Mouse (Mus musculus) hematopoietic multipotent progenitor cell, adult 10-12 weeks (in vitro differentiated cells): ENCODE measurements around the gene Prl2a1. TPM values are rescaled to one million over a fixed set of nuclear protein-coding genes. Genes with fewer than 3 reads are reported as not detected.

Experiments
- polyA plus RNA-seq: library from polyadenylated mRNA; stranded (reverse); fragments of >175 nt; gene quantifications from 2 replicates; pipeline ENCODE4 v1.2.3, GENCODE M21; 2012; ENCODE audit warnings: low replicate concordance

Prl2a1 gene
- polyA plus RNA-seq: not detected in 2 replicates

GRCm38 (mm10) chr13:27801354-27801753, at the start of gene Prl2a1:
Gene Prl2a1 (plus strand): TSS chr13:27801654.

GRCm38 (mm10) chr13:27780704-27781103, 20.8 kb upstream of the Prl2a1 start, which contains the start of gene Prl7c1:
Gene Prl7c1 (minus strand): TSS chr13:27780804.

DNA sequence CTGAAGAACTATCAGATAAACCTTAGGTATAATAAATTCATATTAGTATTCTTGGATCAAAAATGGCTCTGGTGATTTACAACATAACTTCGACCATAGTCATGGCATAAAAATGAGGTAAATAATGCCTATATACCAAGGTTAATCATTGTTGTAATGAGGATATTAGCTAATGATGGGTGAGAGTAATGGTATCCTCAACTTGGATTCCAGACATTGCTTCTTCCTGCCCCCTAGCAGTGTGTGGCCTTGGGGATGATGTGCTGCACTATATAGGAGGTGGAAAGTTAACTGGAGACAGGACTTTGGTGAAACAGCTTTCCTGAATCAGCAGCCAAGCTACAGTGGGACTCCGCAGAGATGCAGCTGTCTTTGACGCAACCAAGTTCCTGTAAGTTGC, 47.6 kb downstream of the Prl2a1 start, which contains the start of gene Prl2c1:
Gene Prl2c1 (plus strand): TSS at position 301 of the 400 bp plus-strand sequence.

Other genes starting within 250 kb of the Prl2a1 start
- gene Prl8a9, start 237.0 kb upstream of the Prl2a1 start, polyA plus RNA-seq: not detected in 2 replicates
- not detected in 2 replicates for gene Prl8a1, start 219.5 kb upstream of the Prl2a1 start, polyA plus RNA-seq
- gene Prl7b1, start 191.1 kb upstream of the Prl2a1 start, polyA plus RNA-seq: not detected in 2 replicates
- gene Prl7a1, start 159.2 kb upstream of the Prl2a1 start, polyA plus RNA-seq: not detected in 2 replicates
- gene Prl7a2, start 133.6 kb upstream of the Prl2a1 start, polyA plus RNA-seq: not detected in 2 replicates
- gene Prl7d1, start 84.9 kb upstream of the Prl2a1 start, polyA plus RNA-seq: not detected in 2 replicates
- not detected in 2 replicates for gene Prl7c1, start 20.9 kb upstream of the Prl2a1 start, polyA plus RNA-seq
- gene Prl2c1, start 47.7 kb downstream of the Prl2a1 start, polyA plus RNA-seq: not detected in 2 replicates
- gene Prl4a1, start 214.6 kb downstream of the Prl2a1 start, polyA plus RNA-seq: not detected in 2 replicates